In genomic region chr5:117593273-117593672, GRCm38 (mm10) we compare ENCODE assay signal across 23 mouse cellular contexts.
DNase-seq lines count a peak whose midpoint lies in the region; ATAC-seq and TF ChIP-seq lines count a peak whose summit lies in the region.
"Had no signal": no experiment of that assay in that cellular context is flagged by ENCODE, and none has a peak within 500 bp of the region (broad histone marks: within the 10 kb centered on the region; RNA-seq: fewer than 3 reads in every experiment).

No protein-coding gene starts in this region.

- H3K4me1 ChIP-seq in forebrain, embryonic 14.5 days (ENCODE audit: control insufficient read depth, insufficient read depth, low read length) = no peaks in the 10 kb centered on the region
- H3K4me1 ChIP-seq in forebrain, embryonic 11.5 days (replicated peaks; ENCODE audit: control insufficient read depth, insufficient read depth, low read length) = no peaks in the 10 kb centered on the region
- H3K4me1 ChIP-seq in lung, embryonic 14.5 days (ENCODE audit: insufficient read depth) = no peaks in the 10 kb centered on the region
- H3K4me1 ChIP-seq in forebrain, postnatal 0 days (ENCODE audit: insufficient read depth) = no peaks in the 10 kb centered on the region
- H3K4me1 ChIP-seq in midbrain, embryonic 16.5 days (ENCODE audit: control insufficient read depth, insufficient read depth, low read length) = peaks cover 3% of the 10 kb centered on the region; the same call in 1 of the 2 replicates
- H3K4me1 ChIP-seq: limb, embryonic 15.5 days; lung, embryonic 15.5 days; stomach, embryonic 15.5 days had no signal

- no peak overlapping the region for H3K4me3 ChIP-seq in forebrain, embryonic 14.5 days (ENCODE audit: low read depth, low read length)
- H3K4me3 ChIP-seq in forebrain, embryonic 11.5 days (ENCODE audit: low read depth, low read length) = no peak overlapping the region
- H3K4me3 ChIP-seq in lung, embryonic 14.5 days (ENCODE audit: low read depth, low read length) = no peak overlapping the region
- no peak overlapping the region for H3K4me3 ChIP-seq in forebrain, postnatal 0 days (ENCODE audit: low read depth, low read length)
- H3K4me3 ChIP-seq in midbrain, embryonic 16.5 days (ENCODE audit: low read depth, low read length) = no peak overlapping the region
- H3K4me3 ChIP-seq: limb, embryonic 15.5 days; lung, embryonic 15.5 days; stomach, embryonic 15.5 days had no signal

- TF ChIP-seq CTCF in lung, embryonic 14.5 days (IDR thresholded peaks at IDR 0.05; ENCODE audit: low read depth) = no peak
- TF ChIP-seq CTCF in forebrain, postnatal 0 days (IDR thresholded peaks at IDR 0.05; ENCODE audit: low read depth) = no peak

- no peak overlapping the region for H3K9ac ChIP-seq in forebrain, embryonic 14.5 days (ENCODE audit: low read length)
- H3K9ac ChIP-seq in forebrain, embryonic 11.5 days (ENCODE audit: low read length) = no peak overlapping the region
- H3K9ac ChIP-seq in lung, embryonic 14.5 days = no peak overlapping the region
- H3K9ac ChIP-seq in forebrain, postnatal 0 days = no peak overlapping the region
- no peak overlapping the region for H3K9ac ChIP-seq in midbrain, embryonic 16.5 days (ENCODE audit: low read depth, low read length)
- H3K9ac ChIP-seq: limb, embryonic 15.5 days; liver, embryonic 14.5 days; lung, embryonic 15.5 days; stomach, embryonic 15.5 days had no signal

- H3K36me3 ChIP-seq in forebrain, embryonic 14.5 days (ENCODE audit: control insufficient read depth, insufficient read depth, low read length) = no peaks in the 10 kb centered on the region
- H3K36me3 ChIP-seq in forebrain, embryonic 11.5 days (ENCODE audit: control insufficient read depth, insufficient read depth, low read length) = no peaks in the 10 kb centered on the region
- no peaks in the 10 kb centered on the region for H3K36me3 ChIP-seq in lung, embryonic 14.5 days (ENCODE audit: insufficient read depth)
- H3K36me3 ChIP-seq in forebrain, postnatal 0 days (ENCODE audit: insufficient read depth) = no peaks in the 10 kb centered on the region
- no peaks in the 10 kb centered on the region for H3K36me3 ChIP-seq in midbrain, embryonic 16.5 days (ENCODE audit: control insufficient read depth, insufficient read depth, low read length)
- H3K36me3 ChIP-seq: limb, embryonic 15.5 days; lung, embryonic 15.5 days; stomach, embryonic 15.5 days had no signal

- no peak overlapping the region for H3K27ac ChIP-seq in forebrain, embryonic 14.5 days (ENCODE audit: low read depth, low read length)
- no peak overlapping the region for H3K27ac ChIP-seq in forebrain, embryonic 11.5 days (ENCODE audit: low read depth, low read length)
- H3K27ac ChIP-seq in lung, embryonic 14.5 days (ENCODE audit: low read depth) = no peak overlapping the region
- no peak overlapping the region for H3K27ac ChIP-seq in forebrain, postnatal 0 days (ENCODE audit: low read depth, low read length)
- peak overlapping the region; percentile 7; the same call in 1 of the 2 replicates for H3K27ac ChIP-seq in midbrain, embryonic 16.5 days (ENCODE audit: low read length)
- H3K27ac ChIP-seq: kidney, postnatal 0 days; limb, embryonic 15.5 days; liver, embryonic 14.5 days; lung, embryonic 15.5 days; stomach, embryonic 15.5 days had no signal

- no peak for ATAC-seq in forebrain, embryonic 14.5 days
- no peak for ATAC-seq in forebrain, embryonic 11.5 days (replicated peaks; ENCODE audit: low FRiP score)
- no peak for ATAC-seq in lung, embryonic 14.5 days (ENCODE audit: insufficient read depth)
- peak; percentile 71 for ATAC-seq in forebrain, postnatal 0 days
- ATAC-seq in midbrain, embryonic 16.5 days = peak; percentile 47; the same call in 1 of the 2 replicates

- peak; percentile 47 for DNase-seq in forebrain, embryonic 14.5 days (ENCODE audit: low spot score)
- no peak for DNase-seq in forebrain, embryonic 11.5 days (ENCODE audit: low spot score)
- DNase-seq in lung, embryonic 14.5 days = peak; percentile 23
- DNase-seq in lung, postnatal 10 days = no peak
- peak; percentile 26 for DNase-seq in forebrain, postnatal 0 days
- no peak for DNase-seq in cerebellum, adult 11 months
- DNase-seq in thymus, postnatal 36 days = no peak
- DNase-seq: adrenal gland, postnatal 36 days; cerebellum, adult 18-20 months; gastrocnemius, postnatal 14 days; heart, adult 11 months; kidney, adult 2 months; left cerebral cortex, postnatal 4 days; lung, postnatal 4 days; thymus, adult 18-20 months; thymus, postnatal 4 days had no signal

- no peaks in the 10 kb centered on the region for H3K27me3 ChIP-seq in forebrain, embryonic 14.5 days (replicated peaks; ENCODE audit: control insufficient read depth, insufficient read depth, low read length)
- no peaks in the 10 kb centered on the region for H3K27me3 ChIP-seq in forebrain, embryonic 11.5 days (ENCODE audit: control insufficient read depth, insufficient read depth, low read length)
- no peaks in the 10 kb centered on the region for H3K27me3 ChIP-seq in lung, embryonic 14.5 days (ENCODE audit: insufficient read depth, low read length)
- no peaks in the 10 kb centered on the region for H3K27me3 ChIP-seq in forebrain, postnatal 0 days (ENCODE audit: insufficient read depth, low read length)
- H3K27me3 ChIP-seq in midbrain, embryonic 16.5 days (ENCODE audit: control insufficient read depth, insufficient read depth, low read depth, low read length) = no peaks in the 10 kb centered on the region
- H3K27me3 ChIP-seq: limb, embryonic 15.5 days; stomach, embryonic 15.5 days had no signal

- H3K4me2 ChIP-seq in forebrain, embryonic 14.5 days (ENCODE audit: low read length) = peak overlapping the region; percentile 20; the same call in 1 of the 2 replicates
- H3K4me2 ChIP-seq in forebrain, embryonic 11.5 days (ENCODE audit: low read depth, low read length, severe bottlenecking) = no peak overlapping the region
- H3K4me2 ChIP-seq in lung, embryonic 14.5 days = no peak overlapping the region
- H3K4me2 ChIP-seq in forebrain, postnatal 0 days (ENCODE audit: low read depth) = 0 out of 2 replicates have a peak overlapping the region, but pooled peaks have one; percentile 8
- no peak overlapping the region for H3K4me2 ChIP-seq in midbrain, embryonic 16.5 days (ENCODE audit: low read length)
- H3K4me2 ChIP-seq: heart, embryonic 11.5 days; limb, embryonic 15.5 days; lung, embryonic 15.5 days; stomach, embryonic 15.5 days had no signal

- no peaks in the 10 kb centered on the region for H3K9me3 ChIP-seq in forebrain, embryonic 14.5 days (replicated peaks; ENCODE audit: control insufficient read depth, low read length)
- no peaks in the 10 kb centered on the region for H3K9me3 ChIP-seq in forebrain, embryonic 11.5 days (ENCODE audit: control insufficient read depth, low read length)
- H3K9me3 ChIP-seq in lung, embryonic 14.5 days (ENCODE audit: low read depth, low read length) = no peaks in the 10 kb centered on the region
- no peaks in the 10 kb centered on the region for H3K9me3 ChIP-seq in forebrain, postnatal 0 days (ENCODE audit: low read length)
- H3K9me3 ChIP-seq in midbrain, embryonic 16.5 days (replicated peaks; ENCODE audit: control insufficient read depth, low read length, poor library complexity, severe bottlenecking) = no peaks in the 10 kb centered on the region
- H3K9me3 ChIP-seq: limb, embryonic 15.5 days; lung, embryonic 15.5 days; stomach, embryonic 15.5 days had no signal

- WGBS in forebrain, embryonic 14.5 days = 54% methylated on average over 19 of the region's 19 CpGs
- WGBS in forebrain, embryonic 11.5 days = 73% methylated on average over 19 of the region's 19 CpGs
- 43% methylated on average over 19 of the region's 19 CpGs for WGBS in lung, embryonic 14.5 days
- 29% methylated on average over 19 of the region's 19 CpGs for WGBS in forebrain, postnatal 0 days
- WGBS in midbrain, embryonic 16.5 days = 62% methylated on average over 19 of the region's 19 CpGs

Comparison
In these comparisons a context has a peak if more than half of its experiments do, and no peak if none do; other contexts are left out.
1. ATAC-seq: peak in forebrain, postnatal 0 days (single experiment) and midbrain, embryonic 16.5 days (single experiment); none in forebrain, embryonic 14.5 days (single experiment), forebrain, embryonic 11.5 days (single experiment) and lung, embryonic 14.5 days (single experiment).
2. DNase-seq: peak in forebrain, embryonic 14.5 days (single experiment), lung, embryonic 14.5 days (single experiment) and forebrain, postnatal 0 days (single experiment); none in forebrain, embryonic 11.5 days (single experiment), lung, postnatal 10 days (single experiment), cerebellum, adult 11 months (single experiment) and thymus, postnatal 36 days (0 of 2).
3. H3K4me2 ChIP-seq: peak in forebrain, embryonic 14.5 days (single experiment) and forebrain, postnatal 0 days (single experiment); none in forebrain, embryonic 11.5 days (single experiment), lung, embryonic 14.5 days (single experiment) and midbrain, embryonic 16.5 days (single experiment).